Mouse (Mus musculus): ENCODE measurements at regions not wholly inside any gene's neighbourhood (a gene's known extent, or its start where the extent isn't known, plus 50 kb on each side); places are given as distances from the start of the nearest gene placed in this dataset.
A peak's percentile ranks its signal among the peaks of the same experiment; 100 is the strongest.

DNA sequence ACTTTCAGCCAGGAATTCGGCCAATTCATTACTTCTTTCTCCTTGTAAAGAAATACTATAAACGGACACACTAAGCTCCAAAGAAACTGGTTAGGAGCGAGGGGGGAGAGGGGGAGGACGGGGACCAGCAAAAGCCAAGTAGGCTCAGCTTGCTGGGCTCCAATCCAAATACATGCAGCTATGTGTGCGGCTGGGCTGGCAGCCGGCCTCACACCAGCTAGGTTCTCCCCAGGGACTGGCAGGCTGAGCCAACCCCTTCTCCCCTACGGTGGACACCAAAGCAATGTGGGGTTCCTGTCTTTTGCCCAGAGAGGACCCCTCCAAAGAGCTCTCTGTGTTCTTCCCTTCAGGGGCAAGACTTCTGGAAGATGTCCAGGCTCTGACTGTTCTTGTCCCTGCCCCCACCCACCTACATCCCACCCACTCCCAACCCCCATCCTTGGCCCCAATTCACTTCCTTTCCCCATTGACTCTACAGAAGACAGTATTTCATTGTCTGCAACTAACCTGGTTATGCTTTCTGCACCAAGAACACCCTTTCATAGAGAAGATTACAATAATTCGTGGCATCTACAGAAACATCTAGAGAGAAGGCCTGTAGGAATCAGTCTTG, 77.4 kb upstream of the Fyn start:
- Histone ChIP-seq H3K36me3 (ENCODE audit: insufficient read depth, low read length) (no peaks in the 10 kb centered on the region), H3K9me3 (ENCODE audit: low read length) (no peaks in the 10 kb centered on the region), H3K27ac (ENCODE audit: low read length) (no peak overlapping the region), H3K4me3 (ENCODE audit: low read depth, low read length) (no peak overlapping the region), H3K4me2 (replicated peaks; ENCODE audit: low read depth, low read length) (no peak overlapping the region), H3K4me1 (ENCODE audit: insufficient read depth, low read depth, low read length) (peaks cover 3% of the 10 kb centered on the region; the same call in 1 of the 2 replicates), H3K9ac (replicated peaks; ENCODE audit: low read depth) (no peak overlapping the region), H3K27me3 (replicated peaks; ENCODE audit: insufficient read depth, low read length) (no peaks in the 10 kb centered on the region)
- ATAC-seq, result peak; percentile 48; the same call in 1 of the 2 replicates
- TF ChIP-seq CTCF (IDR thresholded peaks at IDR 0.05) (no peak), EP300 (IDR thresholded peaks at IDR 0.05) (no peak)
- WGBS, result 25% methylated on average over 8 of the region's 8 CpGs
- peak; percentile 63 for DNase-seq (ENCODE audit: low spot score)

DNA sequence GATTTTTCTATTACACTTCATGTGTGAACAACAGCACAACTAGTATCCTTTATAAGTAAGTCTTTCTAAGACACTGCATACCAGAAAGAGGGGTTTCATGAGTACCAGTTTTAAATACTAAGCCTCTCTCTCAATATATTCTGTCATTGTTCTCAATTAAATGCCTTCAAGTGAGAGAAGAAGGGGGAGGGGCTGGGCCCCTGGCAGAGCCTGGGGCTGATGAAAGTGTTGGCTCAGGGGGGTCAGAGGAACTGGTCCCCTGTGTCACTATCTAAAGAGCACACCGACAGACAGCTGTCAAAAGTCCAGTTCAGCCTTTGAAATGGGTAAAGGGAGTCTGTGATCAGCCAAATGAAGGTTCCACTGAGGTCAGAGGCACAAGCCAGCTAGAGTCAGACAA, 78.4 kb upstream of the Fyn start:
- Histone ChIP-seq H3K4me2 (replicated peaks; ENCODE audit: low read depth, low read length) (no peak overlapping the region), H3K36me3 (ENCODE audit: insufficient read depth, low read length) (no peaks in the 10 kb centered on the region), H3K9me3 (ENCODE audit: low read length) (no peaks in the 10 kb centered on the region), H3K4me1 (ENCODE audit: insufficient read depth, low read depth, low read length) (peaks cover 3% of the 10 kb centered on the region; the same call in 1 of the 2 replicates), H3K9ac (replicated peaks; ENCODE audit: low read depth) (no peak overlapping the region), H3K4me3 (ENCODE audit: low read depth, low read length) (no peak overlapping the region), H3K27me3 (replicated peaks; ENCODE audit: insufficient read depth, low read length) (no peaks in the 10 kb centered on the region), H3K27ac (ENCODE audit: low read length) (no peak overlapping the region)
- no peak for ATAC-seq
- TF ChIP-seq EP300 (IDR thresholded peaks at IDR 0.05), result no peak
- WGBS, result 55% methylated on average over 1 of the region's 1 CpGs
- no peak for DNase-seq (ENCODE audit: low spot score)

DNA sequence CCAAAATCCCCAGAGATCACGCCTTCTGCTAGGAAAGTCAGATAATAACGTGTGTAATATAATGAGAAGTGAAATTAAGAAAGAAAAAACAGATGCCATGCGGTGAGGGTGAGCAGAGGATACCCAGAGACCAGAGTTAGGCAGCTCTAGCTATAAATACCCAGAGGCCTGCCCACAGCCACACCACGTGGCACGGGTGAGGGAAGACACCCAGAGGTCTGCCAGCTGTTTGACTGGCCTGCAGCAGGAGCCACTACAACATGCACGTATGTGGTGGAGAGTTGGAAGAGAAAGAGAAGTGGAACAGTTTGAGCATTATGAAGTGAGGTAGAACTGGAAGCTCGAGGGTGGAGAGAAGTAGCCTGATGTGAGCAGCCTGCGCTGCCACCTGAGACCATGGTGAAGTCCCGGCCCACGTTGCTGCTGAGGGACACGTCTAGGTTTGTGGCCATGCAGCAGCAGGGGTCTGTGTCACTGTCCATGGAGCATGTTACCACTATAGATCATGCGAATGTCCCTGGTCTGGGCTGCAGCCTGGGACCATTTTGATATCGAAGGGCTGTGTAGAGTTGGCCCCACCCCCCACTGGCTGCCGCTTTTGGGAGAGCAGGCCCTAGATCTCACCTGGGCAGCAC, 88.2 kb upstream of the Fyn start:
- ATAC-seq, result no peak
- WGBS, result 76% methylated on average over 14 of the region's 14 CpGs
- H3K4me2 ChIP-seq (replicated peaks; ENCODE audit: low read depth, low read length), result no peak overlapping the region

GRCm38 (mm10) chr10:39274202-39274601, 94.5 kb upstream of the Fyn start:
- H3K36me3 ChIP-seq (ENCODE audit: insufficient read depth, low read length), result no peaks in the 10 kb centered on the region
- DNase-seq (ENCODE audit: low spot score) (no peak), ATAC-seq (no peak)
- 53% methylated on average over 2 of the region's 2 CpGs for WGBS
- no peaks in the 10 kb centered on the region for H3K27me3 ChIP-seq (replicated peaks; ENCODE audit: insufficient read depth, low read length)
- no peak overlapping the region for H3K27ac ChIP-seq (ENCODE audit: low read length)
- H3K4me1 ChIP-seq (ENCODE audit: insufficient read depth, low read depth, low read length), result no peaks in the 10 kb centered on the region
- no peak overlapping the region for H3K9ac ChIP-seq (replicated peaks; ENCODE audit: low read depth)
- no peak overlapping the region for H3K4me2 ChIP-seq (replicated peaks; ENCODE audit: low read depth, low read length)
- no peaks in the 10 kb centered on the region for H3K9me3 ChIP-seq (ENCODE audit: low read length)
- TF ChIP-seq CTCF (IDR thresholded peaks at IDR 0.05) (no peak), EP300 (IDR thresholded peaks at IDR 0.05) (no peak)
- H3K4me3 ChIP-seq (ENCODE audit: low read depth, low read length), result no peak overlapping the region

More for the DNA sequence above, 88.2 kb upstream of the Fyn start:
- H3K27me3 ChIP-seq (replicated peaks; ENCODE audit: insufficient read depth, low read length), result no peaks in the 10 kb centered on the region
- H3K27ac ChIP-seq (ENCODE audit: low read length), result no peak overlapping the region
- no peak for TF ChIP-seq EP300 (IDR thresholded peaks at IDR 0.05)
- TF ChIP-seq CTCF (IDR thresholded peaks at IDR 0.05), result no peak
- DNase-seq (ENCODE audit: low spot score), result no peak
- no peak overlapping the region for H3K4me3 ChIP-seq (ENCODE audit: low read depth, low read length)
- no peaks in the 10 kb centered on the region for H3K9me3 ChIP-seq (ENCODE audit: low read length)
- no peaks in the 10 kb centered on the region for H3K4me1 ChIP-seq (ENCODE audit: insufficient read depth, low read depth, low read length)
- H3K36me3 ChIP-seq (ENCODE audit: insufficient read depth, low read length), result no peaks in the 10 kb centered on the region
- H3K9ac ChIP-seq (replicated peaks; ENCODE audit: low read depth), result no peak overlapping the region

- no peak overlapping the region for H3K27ac ChIP-seq (ENCODE audit: low read length)
- no peak overlapping the region for H3K4me2 ChIP-seq (replicated peaks; ENCODE audit: low read depth, low read length)
- H3K27me3 ChIP-seq (replicated peaks; ENCODE audit: insufficient read depth, low read length), result no peaks in the 10 kb centered on the region
- H3K4me1 ChIP-seq (ENCODE audit: insufficient read depth, low read depth, low read length), result no peaks in the 10 kb centered on the region
- WGBS, result 55% methylated on average over 4 of the region's 4 CpGs
- no peaks in the 10 kb centered on the region for H3K36me3 ChIP-seq (ENCODE audit: insufficient read depth, low read length)
- H3K9me3 ChIP-seq (ENCODE audit: low read length), result no peaks in the 10 kb centered on the region
- DNase-seq (ENCODE audit: low spot score) (no peak), ATAC-seq (no peak)
- no peak for TF ChIP-seq EP300 (IDR thresholded peaks at IDR 0.05)
- TF ChIP-seq CTCF (IDR thresholded peaks at IDR 0.05), result no peak
- no peak overlapping the region for H3K4me3 ChIP-seq (ENCODE audit: low read depth, low read length)
- H3K9ac ChIP-seq (replicated peaks; ENCODE audit: low read depth), result no peak overlapping the region
Observed at GRCm38 (mm10) chr10:39273426-39273825, 95.2 kb upstream of the Fyn start.

DNA sequence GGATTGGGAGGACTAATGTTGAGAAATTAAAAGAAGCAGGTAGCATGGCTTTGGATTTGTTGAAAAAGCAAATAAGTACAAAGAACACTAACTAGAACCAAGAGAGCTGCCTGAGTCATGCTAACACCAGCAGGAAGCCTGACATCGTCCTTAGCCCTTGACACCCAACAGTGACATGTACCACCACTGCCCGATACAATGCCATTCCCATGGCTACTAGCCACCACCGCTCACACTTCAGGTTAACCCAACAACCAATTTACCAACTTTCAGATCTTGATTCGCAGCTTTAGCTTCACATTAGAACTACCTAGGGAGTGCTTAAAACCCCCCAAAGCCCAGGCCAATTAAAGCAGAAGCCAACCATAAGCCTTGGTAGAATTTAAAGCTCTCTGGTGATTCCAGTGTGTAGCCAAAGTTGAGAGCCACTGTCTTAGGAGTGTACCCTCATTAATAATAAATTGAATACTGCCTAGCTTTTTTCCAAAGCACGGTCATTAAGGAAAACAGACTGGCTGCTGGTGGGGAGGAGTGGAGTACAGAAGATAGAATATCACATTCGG, 96.2 kb upstream of the Fyn start:
- Histone ChIP-seq H3K9me3 (ENCODE audit: low read length) (no peaks in the 10 kb centered on the region), H3K4me3 (ENCODE audit: low read depth, low read length) (no peak overlapping the region), H3K27me3 (replicated peaks; ENCODE audit: insufficient read depth, low read length) (no peaks in the 10 kb centered on the region), H3K4me1 (ENCODE audit: insufficient read depth, low read depth, low read length) (no peaks in the 10 kb centered on the region), H3K27ac (ENCODE audit: low read length) (no peak overlapping the region), H3K9ac (replicated peaks; ENCODE audit: low read depth) (no peak overlapping the region), H3K36me3 (ENCODE audit: insufficient read depth, low read length) (no peaks in the 10 kb centered on the region), H3K4me2 (replicated peaks; ENCODE audit: low read depth, low read length) (no peak overlapping the region)
- ATAC-seq, result no peak
- TF ChIP-seq EP300 (IDR thresholded peaks at IDR 0.05) (no peak), CTCF (IDR thresholded peaks at IDR 0.05) (no peak)
- DNase-seq (ENCODE audit: low spot score), result no peak
- WGBS, result 80% methylated on average over 6 of the region's 6 CpGs

Data from lung, postnatal 0 days (tissue).